In genomic region chr17:28096418-28096817, GRCm38 (mm10) we compare ENCODE assay signal across 11 mouse cellular contexts. TPM values are rescaled to one million over a fixed set of nuclear protein-coding genes. Genes with fewer than 3 reads are reported as not detected.
"Had no signal": no experiment of that assay in that cellular context is flagged by ENCODE, and none has a peak within 500 bp of the region (broad histone marks: within the 10 kb centered on the region; RNA-seq: fewer than 3 reads in every experiment).

No protein-coding gene starts in this region.

- H3K4me2 ChIP-seq: limb, embryonic 15.5 days; liver, embryonic 12.5 days; lung, embryonic 15.5 days; midbrain, embryonic 13.5 days; neural tube, embryonic 15.5 days had no signal

- ATAC-seq: liver, embryonic 12.5 days; midbrain, embryonic 13.5 days had no signal

- H3K27ac ChIP-seq: limb, embryonic 15.5 days; liver, embryonic 12.5 days; lung, embryonic 15.5 days; midbrain, embryonic 13.5 days; neural tube, embryonic 15.5 days had no signal

- H3K9me3 ChIP-seq: limb, embryonic 15.5 days; neural tube, embryonic 15.5 days had no signal

- H3K4me1 ChIP-seq: liver, embryonic 12.5 days had no signal

- H3K9ac ChIP-seq: limb, embryonic 15.5 days; liver, embryonic 12.5 days; lung, embryonic 15.5 days; midbrain, embryonic 13.5 days; neural tube, embryonic 15.5 days had no signal

- DNase-seq: kidney, adult 18-20 months; left cerebral cortex, postnatal 4 days; right cerebral cortex, adult 18-20 months; right cerebral cortex, postnatal 25 days; thymus, postnatal 4 days had no signal

- H3K27me3 ChIP-seq: limb, embryonic 15.5 days; liver, embryonic 12.5 days; lung, embryonic 15.5 days; midbrain, embryonic 13.5 days; neural tube, embryonic 15.5 days had no signal

- H3K4me3 ChIP-seq: limb, embryonic 15.5 days; liver, embryonic 12.5 days; lung, embryonic 15.5 days; midbrain, embryonic 13.5 days; myocyte; neural tube, embryonic 15.5 days had no signal

- H3K36me3 ChIP-seq: limb, embryonic 15.5 days; liver, embryonic 12.5 days; lung, embryonic 15.5 days; midbrain, embryonic 13.5 days; neural tube, embryonic 15.5 days had no signal

RNA-seq across cellular contexts. Expression of gene Tcp11, which starts 16.0 kb away (rescaled TPM):
- polyA plus RNA-seq: myocyte had no signal
